Mouse (Mus musculus) MEL-GATA-1-ER (cell line): ENCODE results near the gene Nckap5.

Experiments
- DNase-seq: peaks from one replicate; pipeline ENCODE4 v3.0.0-alpha.2; 2012; ENCODE audit warnings: low read depth; ENCODE audit errors: extremely low read depth

The Nckap5 gene

GRCm38 (mm10) chr1:126706611-126707010 lies 124.0 kb downstream of the Nckap5 start:
- no peak for DNase-seq

DNA sequence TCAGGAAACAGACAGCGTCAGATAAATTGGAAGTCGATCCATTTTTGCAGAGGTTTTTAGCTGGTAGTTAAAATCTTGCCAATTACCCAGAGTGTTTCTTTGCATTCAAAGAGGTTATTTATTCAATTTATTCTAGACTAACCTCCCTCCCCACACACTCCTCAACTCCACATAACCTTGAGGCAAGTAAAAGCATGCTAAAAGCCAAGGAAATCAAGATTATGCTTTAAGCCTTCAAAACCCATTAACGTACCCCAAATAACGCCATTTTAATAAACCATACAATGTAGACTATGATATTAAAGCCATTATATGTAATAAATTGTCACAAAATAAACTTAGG lies 129.7 kb downstream of the Nckap5 start:
- no peak for DNase-seq

DNA sequence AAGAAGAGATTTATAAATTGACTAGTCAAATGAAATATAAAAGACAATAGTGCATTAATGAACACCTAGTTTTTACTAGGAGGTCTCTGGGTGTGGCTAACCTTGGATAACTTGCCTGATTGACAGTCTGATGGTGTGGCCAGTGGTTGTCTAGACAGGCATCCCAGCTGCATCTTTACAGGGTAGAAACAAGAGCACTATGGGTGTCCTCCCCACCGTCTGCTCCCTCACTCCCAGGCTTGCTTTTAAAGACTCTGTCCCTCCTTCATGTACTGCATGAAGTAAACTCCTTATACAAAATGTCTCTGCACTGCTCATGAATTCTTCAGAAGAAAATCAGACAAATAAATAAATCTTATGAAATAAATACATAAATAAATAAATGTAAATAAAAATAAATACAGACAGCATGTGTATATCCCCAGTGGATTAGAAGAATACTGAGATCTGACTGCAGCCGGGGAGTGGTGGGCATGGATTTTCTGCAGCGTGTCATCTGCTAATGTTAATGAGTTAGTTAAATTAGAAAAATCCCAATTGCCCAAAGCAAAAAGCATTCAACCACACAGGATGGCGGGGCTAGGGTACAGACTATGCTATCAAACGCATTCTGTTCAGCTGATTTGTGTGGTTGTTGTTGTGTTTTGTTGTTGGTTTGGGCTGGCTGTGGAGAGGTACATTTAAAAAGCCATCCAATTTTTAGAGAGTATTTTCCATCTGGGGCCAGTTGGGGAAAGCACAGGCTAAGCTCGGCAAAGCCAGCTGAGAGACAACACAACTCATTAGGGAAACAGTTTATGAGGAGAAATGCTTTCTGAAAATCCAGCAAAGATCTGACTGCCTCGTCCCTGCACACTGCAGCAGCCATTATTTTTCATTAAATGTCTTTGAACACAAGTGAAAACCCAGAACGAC lies 130.3 kb downstream of the Nckap5 start:
- DNase-seq, result no peak

DNA sequence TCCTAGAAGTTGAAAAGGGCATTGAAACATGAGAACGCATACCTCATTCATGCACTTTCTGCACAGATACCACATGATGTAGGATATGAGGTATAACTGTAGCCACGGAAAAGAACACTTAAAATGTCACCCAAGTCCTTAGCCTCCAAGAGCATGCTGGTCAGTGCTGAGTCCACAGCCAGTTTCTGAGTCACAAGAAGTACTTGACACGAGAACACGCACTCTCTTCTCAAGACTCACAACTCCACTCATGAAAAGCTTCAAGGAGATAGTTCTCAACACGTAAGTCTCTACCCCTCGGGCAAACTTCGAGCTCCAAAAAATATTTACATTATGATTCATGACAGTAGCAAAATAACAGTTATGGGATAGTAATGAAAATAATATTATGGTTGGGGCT lies 137.0 kb downstream of the Nckap5 start:
- no peak for DNase-seq

DNA sequence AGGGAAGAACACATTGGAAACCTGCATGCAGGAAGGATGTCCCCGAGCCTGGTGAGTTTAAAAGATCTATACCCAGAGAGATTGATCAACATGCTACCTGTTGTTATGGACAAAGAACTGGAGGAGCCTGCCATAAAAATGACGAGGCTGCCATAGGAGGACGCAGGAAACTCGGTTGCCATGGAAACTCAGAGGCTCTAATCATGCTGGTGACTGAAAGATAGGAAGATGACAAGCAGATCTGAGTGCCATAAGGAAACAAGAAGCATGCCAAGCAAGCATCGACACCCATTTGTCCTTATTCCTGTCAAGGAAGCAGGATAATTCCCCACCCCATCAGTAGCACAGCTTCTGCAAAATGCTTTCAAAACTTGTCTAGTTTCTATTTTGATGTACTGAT lies 142.0 kb downstream of the Nckap5 start:
- DNase-seq, result no peak

GRCm38 (mm10) chr1:126686678-126687077 lies 143.9 kb downstream of the Nckap5 start:
- no peak for DNase-seq

DNA sequence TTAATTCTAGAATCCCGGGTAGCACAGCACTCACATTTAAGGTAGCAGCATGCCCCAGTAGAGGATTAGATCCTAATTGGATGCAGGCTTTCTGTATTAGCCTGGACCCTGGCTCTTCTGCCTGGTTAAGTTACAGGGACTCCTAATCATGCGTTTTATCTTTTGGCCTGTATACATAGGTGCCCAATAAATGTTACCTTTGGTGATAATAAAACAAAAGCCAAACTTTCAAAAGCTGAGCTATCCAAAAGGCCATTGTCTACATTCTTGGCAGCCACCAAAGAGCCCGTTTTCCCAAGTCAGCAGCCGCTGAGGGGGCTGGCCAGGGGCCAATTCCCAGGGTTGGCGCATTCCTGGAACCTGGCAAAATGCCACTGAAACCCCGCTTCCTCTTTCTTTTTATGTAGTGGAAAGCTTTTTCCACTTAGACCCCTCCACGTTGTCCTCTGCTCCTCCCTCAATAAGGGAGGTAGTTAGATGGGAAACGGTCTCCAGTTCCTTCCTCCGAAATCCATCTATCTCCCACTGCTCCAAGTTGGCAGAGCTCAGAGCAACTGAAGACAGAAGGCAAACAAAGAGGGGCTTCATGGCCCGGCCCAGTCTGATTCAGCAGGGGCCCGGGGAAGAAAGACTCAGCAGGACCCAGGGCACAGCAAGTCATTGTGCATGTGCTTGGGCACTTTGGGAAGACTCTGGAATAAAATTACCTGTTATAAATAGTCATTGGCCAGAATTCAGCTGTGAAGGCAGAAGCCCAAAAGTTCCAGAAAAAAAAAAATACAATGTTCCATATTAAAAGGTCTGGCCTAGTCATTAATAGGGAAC lies 146.8 kb downstream of the Nckap5 start:
- DNase-seq, result no peak

DNA sequence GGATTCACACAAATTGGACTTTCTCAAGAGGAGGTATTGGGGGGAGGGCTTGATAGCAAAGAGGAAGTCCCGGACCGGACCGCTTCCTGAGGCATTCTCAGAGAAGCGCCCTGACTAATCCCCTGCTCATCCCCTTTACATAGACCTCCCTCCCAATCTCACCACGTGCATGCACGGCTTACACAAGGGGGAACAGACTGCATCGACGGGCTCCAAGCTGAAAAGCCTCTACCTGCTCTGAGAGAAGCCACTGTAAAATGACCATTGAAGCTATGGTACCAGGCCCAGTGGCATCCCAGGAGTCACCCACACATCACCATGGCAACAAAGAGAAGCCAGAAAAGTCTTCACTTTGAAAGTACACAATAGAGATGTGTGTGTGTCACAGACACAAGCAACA lies 148.8 kb downstream of the Nckap5 start:
- no peak for DNase-seq

DNA sequence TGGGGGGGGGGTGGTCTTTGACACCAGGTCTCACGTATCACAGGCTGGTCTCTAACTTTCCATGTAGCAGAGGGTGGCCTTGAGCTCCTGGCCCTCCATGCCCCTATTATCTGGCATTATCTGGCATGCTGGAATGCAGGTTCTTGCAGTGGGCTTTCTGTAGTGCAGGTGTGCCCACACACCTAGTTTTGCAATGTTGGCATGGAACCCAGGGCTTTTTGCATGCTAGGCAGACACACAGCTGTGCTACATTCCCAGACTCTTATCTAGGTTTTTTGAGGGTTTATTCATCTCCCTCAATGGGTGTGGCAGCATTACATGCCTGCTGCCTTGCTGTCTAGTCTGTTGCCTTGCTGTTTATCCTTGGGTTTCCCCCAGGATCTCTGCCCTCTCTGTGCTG lies 151.3 kb downstream of the Nckap5 start:
- no peak for DNase-seq

DNA sequence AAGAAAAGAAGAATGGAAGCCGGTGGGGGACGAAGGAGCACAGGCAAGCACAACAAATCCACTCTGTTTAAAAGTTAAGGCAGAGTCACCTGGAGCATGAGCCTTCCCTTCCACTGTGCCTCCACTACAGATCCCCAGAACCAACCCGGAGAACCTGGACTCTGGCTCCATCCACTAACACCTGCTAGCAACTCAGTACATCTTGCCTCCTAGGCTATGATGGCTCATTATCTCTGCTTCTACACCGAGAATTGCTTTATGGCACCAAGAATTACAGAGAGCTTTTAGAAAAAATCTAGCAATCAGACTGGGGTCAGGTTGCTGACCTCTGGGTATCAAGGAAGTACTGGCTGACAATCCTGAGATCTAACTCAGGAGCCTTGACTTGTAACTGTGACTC lies 153.3 kb downstream of the Nckap5 start:
- DNase-seq, result no peak

DNA sequence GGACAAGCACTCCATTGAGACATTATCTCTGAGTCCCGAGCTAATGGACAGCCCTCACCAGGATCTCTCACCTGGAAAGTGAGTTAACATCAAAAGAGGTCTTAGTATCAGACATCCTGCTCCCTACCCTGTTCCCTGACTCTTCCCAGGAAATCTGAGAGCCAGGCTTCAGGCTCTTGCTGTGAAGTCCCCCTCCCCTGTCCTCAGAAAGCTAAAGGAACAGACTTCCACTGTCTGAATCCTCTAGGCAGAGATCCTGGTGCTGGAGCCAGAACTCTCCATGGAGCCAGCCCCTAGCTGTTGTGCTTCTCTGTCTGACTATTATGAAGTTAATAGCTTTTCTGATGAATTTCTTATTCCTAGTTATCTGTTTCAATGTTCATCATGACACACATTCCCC lies 153.8 kb downstream of the Nckap5 start:
- no peak for DNase-seq

DNA sequence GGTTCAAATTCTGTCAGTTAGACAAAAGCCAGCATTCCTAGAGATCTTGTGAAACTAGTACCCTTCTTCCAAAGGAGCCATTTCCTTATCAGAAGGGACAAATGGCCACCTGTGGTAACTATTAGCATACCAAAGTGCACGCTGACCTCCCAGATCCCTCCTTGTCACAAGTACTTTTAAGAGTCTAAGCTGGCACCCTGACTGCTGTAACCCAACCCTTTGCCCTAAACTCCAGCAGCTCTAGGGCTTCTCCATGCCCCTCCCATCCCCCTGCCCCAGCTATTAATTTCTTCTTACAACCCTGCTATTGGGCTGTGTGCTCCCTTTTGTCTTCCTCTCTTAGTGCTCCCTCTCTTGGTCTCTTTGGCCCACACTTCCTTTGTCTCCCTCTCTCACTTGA lies 155.5 kb downstream of the Nckap5 start:
- no peak for DNase-seq

- no peak for DNase-seq
Observed at GRCm38 (mm10) chr1:126673238-126673637, 157.4 kb downstream of the Nckap5 start.

DNA sequence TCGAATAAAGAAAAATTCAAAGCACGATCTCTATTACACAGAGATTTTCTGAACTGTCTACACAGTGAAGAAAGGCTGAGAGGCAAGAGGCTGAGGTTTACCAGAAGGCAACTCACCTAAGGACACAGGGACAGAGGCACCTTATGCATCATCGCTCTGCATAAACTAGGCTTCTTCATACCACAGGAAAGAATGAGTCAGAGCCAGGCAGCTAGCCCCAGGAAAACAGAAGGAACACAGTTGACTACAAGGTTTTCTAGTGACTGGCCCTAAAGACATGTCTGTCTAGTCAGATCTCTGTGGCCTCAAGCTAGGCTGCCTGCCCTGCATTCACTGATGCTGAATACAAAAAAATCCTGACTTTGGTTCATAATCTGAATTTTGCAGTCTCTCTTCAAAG lies 160.1 kb downstream of the Nckap5 start:
- no peak for DNase-seq

- DNase-seq, result no peak
Observed at GRCm38 (mm10) chr1:126660098-126660999, 170.2 kb downstream of the Nckap5 start.

DNA sequence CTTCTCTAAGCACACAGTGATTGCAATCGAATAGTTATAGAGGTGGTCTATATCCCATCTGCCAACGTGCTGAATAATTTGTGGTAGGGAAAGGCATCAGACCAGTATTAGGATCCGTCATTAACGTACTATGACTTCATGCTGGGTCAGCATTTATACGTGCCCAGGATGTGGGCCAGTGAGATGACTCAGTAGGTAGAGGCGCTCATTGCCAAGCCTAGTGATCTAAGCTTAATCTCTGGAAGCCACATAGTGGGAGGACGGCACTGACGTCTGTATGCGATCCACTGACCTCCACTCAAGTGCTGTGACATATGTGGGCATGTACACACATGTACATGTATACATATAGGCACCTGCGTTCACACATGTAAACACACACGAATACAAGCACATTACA lies 171.9 kb downstream of the Nckap5 start:
- no peak for DNase-seq

DNA sequence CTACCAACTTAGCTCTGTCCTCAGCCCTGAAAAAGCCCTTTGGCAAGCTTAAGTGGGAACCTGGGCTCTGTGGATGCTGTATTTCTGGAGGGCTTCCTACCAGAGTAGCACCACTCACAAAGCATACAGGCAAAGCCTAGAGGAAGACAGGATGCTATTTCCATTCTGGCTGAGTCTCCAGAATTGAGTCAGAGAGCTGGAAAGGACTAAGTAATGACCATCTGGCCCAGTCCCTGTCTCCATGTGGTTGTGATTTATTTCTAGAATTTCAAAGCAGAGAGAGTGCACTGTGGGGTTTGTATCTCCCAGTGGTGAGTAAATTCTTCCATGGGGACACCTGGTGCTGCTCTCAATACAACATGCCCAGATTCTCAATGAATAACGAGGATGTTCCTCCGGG lies 174.4 kb downstream of the Nckap5 start:
- no peak for DNase-seq

DNA sequence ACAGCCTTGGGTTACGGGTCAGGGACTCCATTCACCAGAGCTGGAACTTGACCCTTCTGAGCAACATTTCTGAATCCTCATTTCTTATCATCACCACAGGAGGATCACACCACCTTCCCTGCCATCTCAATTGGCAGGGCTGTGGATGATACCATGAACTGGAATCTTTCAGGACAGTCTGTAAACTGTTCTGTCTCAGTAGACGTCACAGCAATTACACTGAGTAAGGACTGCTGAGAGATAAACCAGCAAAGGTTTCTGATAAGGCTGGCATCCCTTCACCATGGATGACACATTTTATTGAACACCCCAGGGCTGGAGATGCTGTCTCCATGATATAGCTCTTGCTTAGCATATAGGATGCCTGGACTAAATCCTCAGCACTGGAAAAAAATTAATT lies 178.5 kb downstream of the Nckap5 start:
- no peak for DNase-seq

DNA sequence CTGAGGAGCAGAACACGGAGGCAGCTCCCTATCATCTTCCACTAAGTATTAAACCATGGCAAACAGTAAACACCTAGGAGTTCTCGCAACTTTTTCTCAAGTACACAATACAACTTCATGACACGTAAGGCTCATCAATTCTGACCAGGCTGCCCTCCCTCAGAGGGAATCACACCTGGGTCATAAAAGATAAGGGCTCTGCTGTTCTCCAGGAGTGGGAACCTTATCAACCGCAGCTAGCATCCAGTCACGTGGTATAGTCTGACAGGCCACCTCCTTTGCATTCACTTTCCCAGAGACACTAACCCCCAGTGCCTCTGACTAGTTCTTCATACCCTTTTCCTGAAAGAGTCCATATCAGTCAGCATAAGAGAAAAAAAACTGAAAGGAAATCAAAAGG lies 179.8 kb downstream of the Nckap5 start:
- no peak for DNase-seq

DNA sequence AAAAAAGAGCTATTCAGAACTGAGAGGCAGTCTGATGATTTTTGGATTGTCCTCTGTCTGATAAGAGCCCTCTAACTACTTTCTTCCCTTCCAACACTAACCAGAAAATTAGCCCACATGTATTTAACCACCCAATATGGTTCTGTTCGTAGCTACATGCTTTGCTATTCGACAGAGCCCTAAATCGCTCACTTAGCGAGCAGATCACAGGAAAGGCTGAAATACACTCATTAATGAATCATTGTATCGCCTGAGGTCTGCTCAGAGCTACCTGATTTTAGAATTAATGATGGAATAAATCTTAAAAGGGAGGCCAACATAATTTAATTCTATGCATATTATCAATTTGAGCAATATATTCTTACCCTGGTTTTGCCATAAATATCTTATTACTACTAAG lies 187.8 kb downstream of the Nckap5 start:
- no peak for DNase-seq

DNA sequence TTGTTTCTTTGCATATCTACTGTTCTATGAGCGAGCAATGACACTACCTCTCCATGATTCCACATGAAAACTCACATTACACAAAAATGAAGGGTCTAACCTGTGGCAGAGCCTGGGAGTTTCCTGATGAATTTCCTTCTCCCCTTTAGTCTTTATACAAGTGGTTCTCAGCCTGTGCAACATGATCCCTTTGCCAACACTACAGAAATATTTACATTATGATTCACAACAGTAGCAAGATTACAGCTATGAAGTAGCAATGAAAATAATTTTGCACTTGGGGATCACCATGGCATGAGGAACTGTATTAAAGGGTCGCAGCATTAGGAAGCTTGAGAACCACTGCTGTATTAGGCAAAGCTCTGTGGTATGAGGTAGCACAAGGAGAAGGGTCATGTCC lies 191.1 kb downstream of the Nckap5 start:
- no peak for DNase-seq

GRCm38 (mm10) chr1:126637515-126637914 lies 193.1 kb downstream of the Nckap5 start:
- no peak for DNase-seq
